Comparison of ENCODE assay signal across 7 mouse cellular contexts in genomic region chr16:33859988-33860700, GRCm38 (mm10). TPM values are rescaled to one million over a fixed set of nuclear protein-coding genes. Genes with fewer than 3 reads are reported as not detected.
A peak's percentile ranks its signal among the peaks of the same experiment; 100 is the strongest.
DNase-seq lines count a peak whose midpoint lies in the region; ATAC-seq and TF ChIP-seq lines count a peak whose summit lies in the region.

No protein-coding gene starts in this region.

- no peaks in the 10 kb centered on the region for H3K36me3 ChIP-seq in hindbrain, embryonic 13.5 days

- no peaks in the 10 kb centered on the region for H3K27me3 ChIP-seq in Patski
- no peaks in the 10 kb centered on the region for H3K27me3 ChIP-seq in cerebellum, adult 2 months (ENCODE audit: control insufficient read depth, insufficient read depth, low read length)
- no peaks in the 10 kb centered on the region for H3K27me3 ChIP-seq in hindbrain, embryonic 13.5 days

- H3K9ac ChIP-seq in hindbrain, embryonic 13.5 days, result no peak overlapping the region

- 8% methylated on average over 14 of the region's 14 CpGs for WGBS in cerebellum, adult 2 months
- 42% methylated on average over 14 of the region's 14 CpGs for WGBS in hindbrain, embryonic 13.5 days

- CTCF ChIA-PET in Patski (lab: Charles Lee), result interaction anchor here (0.6 kb wide), 1 partner anchor 38 kb away, joined by 3 read pairs; no protein-coding TSS in a partner anchor

- in situ Hi-C loops in Patski (cut with MboI; ENCODE audit: low pct_unique_long_range_greater_than_20kb), result loop anchor here (25.0 kb wide), 1 partner anchor 702 kb away; the partner anchor contains the start of gene Kalrn

- no peaks in the 10 kb centered on the region for H3K9me3 ChIP-seq in hindbrain, embryonic 13.5 days

- intact Hi-C loops in gastrocnemius, adult 2 months (cut with DNase I), result no loop called here

- peaks cover 31% of the 10 kb centered on the region for H3K4me1 ChIP-seq in cerebellum, adult 2 months (ENCODE audit: control insufficient read depth, insufficient read depth, low read length)
- H3K4me1 ChIP-seq in hindbrain, embryonic 13.5 days (replicated peaks), result peaks cover 12% of the 10 kb centered on the region

- peak overlapping the region; percentile 43 for H3K4me2 ChIP-seq in hindbrain, embryonic 13.5 days

- TF ChIP-seq POLR2A in cerebellum, adult 2 months (IDR thresholded peaks at IDR 0.05; ENCODE audit: borderline replicate concordance, insufficient read depth, low read length), result no peak

- POLR2A ChIA-PET in Patski (lab: Charles Lee), result interaction anchor here (1.0 kb wide), 1 partner anchor 28 kb away, joined by 3 read pairs; no protein-coding TSS in a partner anchor

- H3K27ac ChIP-seq in cerebellum, adult 2 months (ENCODE audit: insufficient read depth, low read length), result peak overlapping the region; percentile 89
- peak overlapping the region; percentile 90 for H3K27ac ChIP-seq in gastrocnemius, adult 2 months
- peak overlapping the region; percentile 44; the same call in 1 of the 2 replicates for H3K27ac ChIP-seq in hindbrain, embryonic 13.5 days

- TF ChIP-seq CTCF in Patski (IDR thresholded peaks at IDR 0.05), result peak; percentile 58
- peak; percentile 60; the same call in 1 of the 2 replicates for TF ChIP-seq CTCF in cerebellum, adult 2 months (IDR thresholded peaks at IDR 0.05; ENCODE audit: borderline replicate concordance, insufficient read depth, low read depth, low read length)
- peak; percentile 58 for TF ChIP-seq CTCF in gastrocnemius, adult 2 months (IDR thresholded peaks at IDR 0.05)

- no peak overlapping the region for H3K4me3 ChIP-seq in cerebellum, adult 2 months (replicated peaks; ENCODE audit: insufficient read depth, low read depth, low read length)
- H3K4me3 ChIP-seq in gastrocnemius, adult 2 months, result peak overlapping the region; percentile 30
- H3K4me3 ChIP-seq in hindbrain, embryonic 13.5 days, result no peak overlapping the region

- no peak for DNase-seq in Patski (ENCODE audit: low read depth, low spot score)
- peak; percentile 93 to 98 for DNase-seq in cerebellum, adult 2 months
- DNase-seq in gastrocnemius, adult 2 months, result peak; percentile 97
- peak; percentile 80 to 94 for DNase-seq in layer of hippocampus, postnatal 14 days (ENCODE audit: low spot score in 2 of 2)
- peak; percentile 36 for DNase-seq in lung, postnatal 14 days
- DNase-seq in right cerebral cortex, postnatal 4 days, result peak; percentile 74

- ATAC-seq in Patski, result peak; percentile 78
- peak; percentile 90 for ATAC-seq in hindbrain, embryonic 13.5 days (ENCODE audit: low FRiP score)

RNA-seq across cellular contexts. Expression of gene Itgb5, which starts 30.7 kb away (rescaled TPM):
- 355 TPM for polyA plus RNA-seq in Patski (2021)
- 59.0 and 66.8 TPM in 2 replicates for polyA plus RNA-seq in cerebellum, adult 2 months (2012; rRNA removed)
- 10 to 100 TPM; 73.9 to 88.3 TPM for total RNA-seq in gastrocnemius, adult 2 months (2021)
- polyA plus RNA-seq in hindbrain, embryonic 13.5 days (2015; fragmentation: Nextera tagmentation; extraction: Ambion mirVana), result 9.7 and 11.0 TPM in 2 replicates
- total RNA-seq in layer of hippocampus, postnatal 14 days (2021), result 10 to 100 TPM; 35.0 to 36.5 TPM
